Mouse (Mus musculus) 416B (cell line): ENCODE data around the gene Cdk5r2.
"Not testable (repeated sequence)": the region's sequence is repeated elsewhere in the genome, so short reads cannot be mapped to it uniquely, and the experiment has no call there.

Source experiments
- DNase-seq: peaks from one replicate; pipeline ENCODE4 v3.0.0; 2011; ENCODE audit warnings: low read depth

The Cdk5r2 gene

GRCm38 (mm10) chr1:74854306-74855056 lies at the start of gene Cdk5r2:
Gene Cdk5r2, plus strand, starts transcription at chr1:74854934.
- DNase-seq, result no peak

- DNase-seq, result no peak
Observed at GRCm38 (mm10) chr1:74805340-74805835, 49.3 kb upstream of the Cdk5r2 start.

GRCm38 (mm10) chr1:74805843-74806242 lies 48.9 kb upstream of the Cdk5r2 start:
- no peak for DNase-seq

GRCm38 (mm10) chr1:74806360-74807311 lies 48.1 kb upstream of the Cdk5r2 start:
- no peak for DNase-seq

- no peak for DNase-seq
Observed at GRCm38 (mm10) chr1:74807551-74808071, 47.1 kb upstream of the Cdk5r2 start.

GRCm38 (mm10) chr1:74808078-74808477 lies 46.7 kb upstream of the Cdk5r2 start:
- DNase-seq, result peak; percentile 73

GRCm38 (mm10) chr1:74809007-74809406 lies 45.7 kb upstream of the Cdk5r2 start:
- DNase-seq, result peak; percentile 17

GRCm38 (mm10) chr1:74814931-74815647 lies 39.6 kb upstream of the Cdk5r2 start:
- DNase-seq, result peak; percentile 49

- DNase-seq, result not testable (repeated sequence)
Observed at GRCm38 (mm10) chr1:74815965-74816364, 38.8 kb upstream of the Cdk5r2 start.

GRCm38 (mm10) chr1:74816612-74817199 lies 38.0 kb upstream of the Cdk5r2 start:
- DNase-seq, result peak; percentile 88

- DNase-seq, result no peak
Observed at GRCm38 (mm10) chr1:74817219-74817618, 37.5 kb upstream of the Cdk5r2 start.

GRCm38 (mm10) chr1:74818509-74818908 lies 36.2 kb upstream of the Cdk5r2 start:
- no peak for DNase-seq

GRCm38 (mm10) chr1:74823598-74823997 lies 31.1 kb upstream of the Cdk5r2 start:
- DNase-seq, result peak; percentile 22

- no peak for DNase-seq
Observed at GRCm38 (mm10) chr1:74824518-74825302, 30.0 kb upstream of the Cdk5r2 start.

- no peak for DNase-seq
Observed at GRCm38 (mm10) chr1:74830061-74830460, 24.7 kb upstream of the Cdk5r2 start.

GRCm38 (mm10) chr1:74833255-74833654 lies 21.5 kb upstream of the Cdk5r2 start:
- DNase-seq, result no peak

- DNase-seq, result no peak
Observed at GRCm38 (mm10) chr1:74843090-74843489, 11.6 kb upstream of the Cdk5r2 start.

GRCm38 (mm10) chr1:74846341-74846740 lies 8.4 kb upstream of the Cdk5r2 start:
- DNase-seq, result no peak

GRCm38 (mm10) chr1:74848946-74849345 lies 5.8 kb upstream of the Cdk5r2 start:
- no peak for DNase-seq

GRCm38 (mm10) chr1:74850251-74850650 lies 4.5 kb upstream of the Cdk5r2 start:
- DNase-seq, result no peak
